Mouse (Mus musculus): ENCODE measurements around the gene Mvp.
A peak's percentile ranks its signal among the peaks of the same experiment; 100 is the strongest.

Mvp gene

GRCm38 (mm10) chr7:127019306-127019960 lies 5.0 kb upstream of the Mvp start:
- DNase-seq = no peak

- DNase-seq = no peak
Observed at GRCm38 (mm10) chr7:127018416-127019305, 4.2 kb upstream of the Mvp start.

GRCm38 (mm10) chr7:127017950-127018345 lies 3.5 kb upstream of the Mvp start:
- DNase-seq = no peak

- peak; percentile 99 for DNase-seq
Observed at GRCm38 (mm10) chr7:127016971-127017949, 2.8 kb upstream of the Mvp start, which contains the start of gene Pagr1a. Gene Pagr1a, minus strand, starts transcription at chr7:127017352.

GRCm38 (mm10) chr7:127016486-127016938 lies 2.1 kb upstream of the Mvp start:
- peak; percentile 80 for DNase-seq

- DNase-seq = no peak
Observed at GRCm38 (mm10) chr7:127016481-127016485, 1.9 kb upstream of the Mvp start, which contains the start of gene Pagr1b. Gene Pagr1b, minus strand, starts transcription at chr7:127016484.

GRCm38 (mm10) chr7:127016081-127016480 lies 1.7 kb upstream of the Mvp start:
- DNase-seq = peak; percentile 79

- no peak for DNase-seq
Observed at GRCm38 (mm10) chr7:127014993-127015392, 572 bp upstream of the Mvp start.

- no peak for DNase-seq
Observed at GRCm38 (mm10) chr7:127013385-127013784, 1.0 kb downstream of the Mvp start.

- no peak for DNase-seq
Observed at GRCm38 (mm10) chr7:127012845-127013244, 1.6 kb downstream of the Mvp start.

- no peak for DNase-seq
Observed at GRCm38 (mm10) chr7:127012374-127012773, 2.0 kb downstream of the Mvp start.

- no peak for DNase-seq
Observed at GRCm38 (mm10) chr7:127011717-127012116, 2.7 kb downstream of the Mvp start.

- no peak for DNase-seq
Observed at GRCm38 (mm10) chr7:127011051-127011450, 3.4 kb downstream of the Mvp start.

GRCm38 (mm10) chr7:127009307-127010085 lies 4.9 kb downstream of the Mvp start:
- DNase-seq = no peak

- peak; percentile 86 for DNase-seq
Observed at GRCm38 (mm10) chr7:127008239-127009019, 6.0 kb downstream of the Mvp start.

- no peak for DNase-seq
Observed at GRCm38 (mm10) chr7:127007313-127008024, 7.0 kb downstream of the Mvp start.

- DNase-seq = no peak
Observed at GRCm38 (mm10) chr7:127004122-127004875, 10.1 kb downstream of the Mvp start.

GRCm38 (mm10) chr7:127003620-127004019 lies 10.8 kb downstream of the Mvp start:
- DNase-seq = no peak

- DNase-seq = no peak
Observed at GRCm38 (mm10) chr7:126999568-126999967, 14.9 kb downstream of the Mvp start.

- no peak for DNase-seq
Observed at GRCm38 (mm10) chr7:126996449-126996848, 18.0 kb downstream of the Mvp start.

All from liver (tissue).